In genomic region chr1:156039989-156040388, GRCm38 (mm10) we compare ENCODE assay signal across 8 mouse cellular contexts. TPM values are rescaled to one million over a fixed set of nuclear protein-coding genes. Genes with fewer than 3 reads are reported as not detected.
DNase-seq lines count a peak whose midpoint lies in the region; ATAC-seq and TF ChIP-seq lines count a peak whose summit lies in the region.
"Not testable (repeated sequence)": the region's sequence is repeated elsewhere in the genome, so short reads cannot be mapped to it uniquely, and the experiment has no call there.

No protein-coding gene starts in this region.

- H3K9ac ChIP-seq in embryonic facial prominence, embryonic 11.5 days (replicated peaks; ENCODE audit: low read length); heart, embryonic 16.5 days (ENCODE audit: low read length); kidney, postnatal 0 days (ENCODE audit: low read depth, low read length); liver, postnatal 0 days (replicated peaks); neural tube, embryonic 15.5 days (replicated peaks): not testable (repeated sequence)

- H3K9me3 ChIP-seq in embryonic facial prominence, embryonic 11.5 days (replicated peaks; ENCODE audit: control insufficient read depth, low read length); heart, embryonic 16.5 days (replicated peaks; ENCODE audit: control insufficient read depth, low read length); kidney, postnatal 0 days (replicated peaks; ENCODE audit: low read length); liver, postnatal 0 days (ENCODE audit: low read length); neural tube, embryonic 15.5 days (replicated peaks): not testable (repeated sequence)

- H3K4me2 ChIP-seq in embryonic facial prominence, embryonic 11.5 days (ENCODE audit: low read depth, low read length); heart, embryonic 16.5 days (ENCODE audit: low read depth, low read length); kidney, postnatal 0 days (ENCODE audit: low read length); neural tube, embryonic 15.5 days: not testable (repeated sequence)
- H3K4me2 ChIP-seq in liver, postnatal 0 days (ENCODE audit: low read depth, low read length): peak overlapping the region; percentile 68; the same call in 1 of the 2 replicates

- not testable (repeated sequence) for ATAC-seq in embryonic facial prominence, embryonic 11.5 days (replicated peaks; ENCODE audit: insufficient number of reproducible peaks, low FRiP score, low TSS enrichment, low read depth); heart, embryonic 16.5 days (replicated peaks; ENCODE audit: extremely low read depth, insufficient read depth, low FRiP score); kidney, postnatal 0 days (replicated peaks; ENCODE audit: low FRiP score, low read depth); liver, postnatal 0 days; neural tube, embryonic 15.5 days (ENCODE audit: low FRiP score)

- H3K27ac ChIP-seq in embryonic facial prominence, embryonic 11.5 days (replicated peaks; ENCODE audit: low read depth, low read length); kidney, postnatal 0 days: not testable (repeated sequence)
- peak overlapping the region; percentile 59; the same call in 1 of the 2 replicates for H3K27ac ChIP-seq in heart, embryonic 16.5 days (ENCODE audit: low read length)
- peak overlapping the region; percentile 81 for H3K27ac ChIP-seq in liver, postnatal 0 days (ENCODE audit: low read depth)
- H3K27ac ChIP-seq in neural tube, embryonic 15.5 days (replicated peaks): 0 out of 2 replicates have a peak overlapping the region, but pooled peaks have one; percentile 13

- not testable (repeated sequence) for H3K36me3 ChIP-seq in embryonic facial prominence, embryonic 11.5 days (replicated peaks; ENCODE audit: control insufficient read depth, insufficient read depth, low read depth, low read length); heart, embryonic 16.5 days (ENCODE audit: control insufficient read depth, insufficient read depth); kidney, postnatal 0 days (ENCODE audit: insufficient read depth, low read length); neural tube, embryonic 15.5 days
- peaks cover 19% of the 10 kb centered on the region for H3K36me3 ChIP-seq in liver, postnatal 0 days (replicated peaks; ENCODE audit: insufficient read depth, low read length)

- DNase-seq in CD4-positive helper T cell, adult 2 months (ENCODE audit: low read depth, low spot score): peak; percentile 63
- DNase-seq in adrenal gland, postnatal 14 days: peak; percentile 15
- DNase-seq in embryonic facial prominence, embryonic 11.5 days (ENCODE audit: low spot score): peak; percentile 25
- DNase-seq in kidney, postnatal 0 days (ENCODE audit: low spot score): peak; percentile 26
- DNase-seq in liver, postnatal 0 days: peak; percentile 38
- DNase-seq in thymus, postnatal 0 days (ENCODE audit: low spot score): peak; percentile 52

- not testable (repeated sequence) for TF ChIP-seq EP300 in liver, postnatal 0 days (IDR thresholded peaks at IDR 0.05; ENCODE audit: low read depth)

- H3K4me1 ChIP-seq in embryonic facial prominence, embryonic 11.5 days (ENCODE audit: control insufficient read depth, insufficient read depth, low read length): not testable (repeated sequence)
- H3K4me1 ChIP-seq in heart, embryonic 16.5 days (ENCODE audit: control insufficient read depth, insufficient read depth, low read length): peaks cover 20% of the 10 kb centered on the region
- peaks cover 16% of the 10 kb centered on the region for H3K4me1 ChIP-seq in kidney, postnatal 0 days (replicated peaks; ENCODE audit: insufficient read depth, low read length)
- peaks cover 25% of the 10 kb centered on the region for H3K4me1 ChIP-seq in liver, postnatal 0 days (ENCODE audit: insufficient read depth)
- H3K4me1 ChIP-seq in neural tube, embryonic 15.5 days: peaks cover 28% of the 10 kb centered on the region

- 72% methylated on average over 7 of the region's 7 CpGs for WGBS in embryonic facial prominence, embryonic 11.5 days
- 65% methylated on average over 7 of the region's 7 CpGs for WGBS in heart, embryonic 16.5 days
- WGBS in kidney, postnatal 0 days: 77% methylated on average over 7 of the region's 7 CpGs
- 67% methylated on average over 7 of the region's 7 CpGs for WGBS in liver, postnatal 0 days (ENCODE audit: insufficient replicate concordance)
- WGBS in neural tube, embryonic 15.5 days: 73% methylated on average over 7 of the region's 7 CpGs

- TF ChIP-seq CTCF in kidney, postnatal 0 days (IDR thresholded peaks at IDR 0.05; ENCODE audit: low read depth): peak; percentile 39
- TF ChIP-seq CTCF in liver, postnatal 0 days (IDR thresholded peaks at IDR 0.05; ENCODE audit: low read depth): peak; percentile 53

- H3K27me3 ChIP-seq in embryonic facial prominence, embryonic 11.5 days (ENCODE audit: control insufficient read depth, insufficient read depth, low read length); heart, embryonic 16.5 days (ENCODE audit: control insufficient read depth, insufficient read depth, low read length); kidney, postnatal 0 days (ENCODE audit: insufficient read depth, low read length); liver, postnatal 0 days (ENCODE audit: insufficient read depth, low read length); neural tube, embryonic 15.5 days (replicated peaks): not testable (repeated sequence)

- H3K4me3 ChIP-seq in embryonic facial prominence, embryonic 11.5 days (ENCODE audit: low read depth, low read length); heart, embryonic 16.5 days (ENCODE audit: low read length); kidney, postnatal 0 days (replicated peaks; ENCODE audit: low read depth, low read length); liver, postnatal 0 days (ENCODE audit: low read depth, low read length); neural tube, embryonic 15.5 days (replicated peaks): not testable (repeated sequence)

RNA-seq across cellular contexts. Expression of gene Tor1aip1, which starts 3.7 kb away (rescaled TPM):
- 99.0 and 101 TPM in 2 replicates for total RNA-seq in adrenal gland, postnatal 14 days (2021)
- polyA plus RNA-seq in embryonic facial prominence, embryonic 11.5 days (2014; fragmentation: Nextera tagmentation; extraction: Ambion mirVana): 43.3 and 46.5 TPM in 2 replicates
- polyA plus RNA-seq in heart, embryonic 16.5 days (2015; fragmentation: Nextera tagmentation; extraction: Ambion mirVana): 30.4 and 34.9 TPM in 2 replicates
- 54.7 and 55.2 TPM in 2 replicates for polyA plus RNA-seq in kidney, postnatal 0 days (2015; fragmentation: Nextera tagmentation; extraction: Ambion mirVana)
- polyA plus RNA-seq in liver, postnatal 0 days (2015; fragmentation: Nextera tagmentation; extraction: Ambion mirVana): 29.1 and 29.2 TPM in 2 replicates
- 20.4 and 22.6 TPM in 2 replicates for polyA plus RNA-seq in neural tube, embryonic 15.5 days (2015; fragmentation: Nextera tagmentation; extraction: Ambion mirVana)
- polyA plus RNA-seq in thymus, postnatal 0 days (2015; fragmentation: Nextera tagmentation; extraction: Ambion mirVana): 90.2 and 104 TPM in 2 replicates

RNA-seq across cellular contexts. Expression of gene Tor1aip2, which starts 4.8 kb away (rescaled TPM):
- 113 and 124 TPM in 2 replicates for total RNA-seq in adrenal gland, postnatal 14 days (2021)
- 147 and 154 TPM in 2 replicates for polyA plus RNA-seq in embryonic facial prominence, embryonic 11.5 days (2014; fragmentation: Nextera tagmentation; extraction: Ambion mirVana)
- polyA plus RNA-seq in heart, embryonic 16.5 days (2015; fragmentation: Nextera tagmentation; extraction: Ambion mirVana): 75.5 and 80.6 TPM in 2 replicates
- 89.4 and 92.5 TPM in 2 replicates for polyA plus RNA-seq in kidney, postnatal 0 days (2015; fragmentation: Nextera tagmentation; extraction: Ambion mirVana)
- 43.7 and 45.3 TPM in 2 replicates for polyA plus RNA-seq in liver, postnatal 0 days (2015; fragmentation: Nextera tagmentation; extraction: Ambion mirVana)
- polyA plus RNA-seq in neural tube, embryonic 15.5 days (2015; fragmentation: Nextera tagmentation; extraction: Ambion mirVana): 60.0 and 75.9 TPM in 2 replicates
- polyA plus RNA-seq in thymus, postnatal 0 days (2015; fragmentation: Nextera tagmentation; extraction: Ambion mirVana): 81.0 and 92.7 TPM in 2 replicates
